Mouse (Mus musculus) cerebellum, adult 18-20 months (tissue): ENCODE measurements around the gene Rgs3.

Experiments
- DNase-seq, 2 experiments: peaks; one replicate each; pipeline ENCODE4 v3.0.0; 2021

Gene Rgs3

GRCm38 (mm10) chr4:62659861-62660553 lies 100.4 kb downstream of the Rgs3 start:
- no peak for DNase-seq

GRCm38 (mm10) chr4:62660554-62660864 lies 100.9 kb downstream of the Rgs3 start:
- no peak for DNase-seq

GRCm38 (mm10) chr4:62661311-62661849 lies 101.7 kb downstream of the Rgs3 start:
- DNase-seq: no peak

- DNase-seq: no peak
Measured at GRCm38 (mm10) chr4:62663348-62663747, 103.7 kb downstream of the Rgs3 start.

GRCm38 (mm10) chr4:62665842-62666241 lies 106.2 kb downstream of the Rgs3 start:
- DNase-seq: no peak

GRCm38 (mm10) chr4:62668666-62669065 lies 109.0 kb downstream of the Rgs3 start:
- DNase-seq: no peak

GRCm38 (mm10) chr4:62669094-62670071 lies 109.7 kb downstream of the Rgs3 start:
- peak; percentile 78 for DNase-seq

GRCm38 (mm10) chr4:62673531-62674030 lies 113.9 kb downstream of the Rgs3 start:
- DNase-seq: no peak

- peak; percentile 54 to 71 for DNase-seq
Measured at GRCm38 (mm10) chr4:62674031-62674995, 114.7 kb downstream of the Rgs3 start.

- DNase-seq: peak in 1 of 2 experiments; percentile 52
Measured at GRCm38 (mm10) chr4:62675394-62675793, 115.7 kb downstream of the Rgs3 start.

GRCm38 (mm10) chr4:62677047-62677737 lies 117.5 kb downstream of the Rgs3 start:
- peak; percentile 49 for DNase-seq

GRCm38 (mm10) chr4:62679157-62679556 lies 119.5 kb downstream of the Rgs3 start:
- no peak for DNase-seq

GRCm38 (mm10) chr4:62681467-62681866 lies 121.8 kb downstream of the Rgs3 start:
- DNase-seq: no peak

- DNase-seq: peak in 1 of 2 experiments; percentile 48
Measured at GRCm38 (mm10) chr4:62682371-62682770, 122.7 kb downstream of the Rgs3 start.

GRCm38 (mm10) chr4:62683148-62683547 lies 123.5 kb downstream of the Rgs3 start:
- DNase-seq: no peak

GRCm38 (mm10) chr4:62684351-62684750 lies 124.7 kb downstream of the Rgs3 start:
- DNase-seq: peak; percentile 45 to 63

GRCm38 (mm10) chr4:62685268-62685667 lies 125.6 kb downstream of the Rgs3 start:
- DNase-seq: no peak

GRCm38 (mm10) chr4:62686769-62687168 lies 127.1 kb downstream of the Rgs3 start:
- peak in 1 of 2 experiments; percentile 8 for DNase-seq

GRCm38 (mm10) chr4:62688142-62688541 lies 128.5 kb downstream of the Rgs3 start:
- no peak for DNase-seq

GRCm38 (mm10) chr4:62690997-62691396 lies 131.3 kb downstream of the Rgs3 start:
- DNase-seq: no peak

GRCm38 (mm10) chr4:62691625-62692024 lies 132.0 kb downstream of the Rgs3 start:
- no peak for DNase-seq

- DNase-seq: peak; percentile 47 to 62
Measured at GRCm38 (mm10) chr4:62693839-62694238, 134.2 kb downstream of the Rgs3 start.
